Mouse (Mus musculus): ENCODE data around the gene Intu. TPM values are rescaled to one million over a fixed set of nuclear protein-coding genes. Genes with fewer than 3 reads are reported as not detected.

Gene Intu
- polyA plus RNA-seq, 1 experiment from 2014 or later: 4.9 TPM

Small RNA genes lying within 50 kb of the gene (microRNA-seq; reads per million reads assigned to microRNA genes)
- gene Gm23810: not detected

Other genes with a start within 250 kb of the Intu start
- 0.26 and 0.34 TPM in 2 replicates for gene Slc25a31, start 177.6 kb downstream of the Intu start, polyA plus RNA-seq (2016; fragmentation: Nextera tagmentation; extraction: Ambion mirVana)
- 2.3 TPM in 2 replicates for gene Hspa4l, start 213.2 kb downstream of the Intu start, polyA plus RNA-seq (2016; fragmentation: Nextera tagmentation; extraction: Ambion mirVana)

Measured in limb, embryonic 10.5 days (tissue).